Mouse (Mus musculus): ENCODE measurements around the gene Gpkow. TPM values are rescaled to one million over a fixed set of nuclear protein-coding genes. Genes with fewer than 3 reads are reported as not detected.

The Gpkow gene
- polyA plus RNA-seq, 1 experiment from 2014 or later: 50.2 TPM

DNA sequence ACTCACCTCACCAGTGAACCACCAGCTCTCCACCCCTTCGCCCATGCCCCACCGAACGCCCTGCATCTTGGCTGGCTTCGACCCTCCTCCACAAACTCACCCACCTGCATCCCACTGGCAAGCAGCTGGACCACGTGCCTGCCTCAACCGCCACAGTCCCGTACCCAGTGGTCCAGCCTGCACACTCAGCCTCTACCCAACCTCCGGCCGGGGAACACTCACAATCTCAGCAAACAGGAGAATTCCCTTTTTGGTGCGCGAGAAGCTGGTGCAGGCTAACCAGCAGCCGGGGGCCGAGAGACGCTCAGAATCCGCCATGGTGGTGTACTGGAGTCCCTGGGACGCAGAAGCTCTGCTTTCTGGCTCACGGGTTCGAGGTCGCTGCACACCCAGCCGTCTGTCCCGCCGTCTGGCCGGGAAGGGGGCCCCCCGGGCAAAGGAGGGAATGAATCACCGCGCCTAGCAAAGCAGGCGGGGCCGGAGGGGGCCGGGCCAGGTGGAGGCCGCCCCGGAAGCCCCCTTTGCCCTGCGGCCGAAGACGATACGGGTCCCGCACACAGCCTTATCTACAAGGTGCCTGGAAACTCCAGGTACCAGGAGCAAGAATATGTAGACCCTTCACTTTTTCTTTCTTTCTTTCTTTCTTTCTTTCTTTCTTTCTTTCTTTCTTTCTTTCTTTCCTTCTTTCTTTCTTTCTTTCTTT is 25.9 kb upstream of the Gpkow start, which contains the start of gene Plp2:
Gene Plp2 (minus strand): TSS at position 470 of the 703 bp plus-strand sequence.
- peak within 1 kb of the TSS; percentile 70 for H3K27ac ChIP-seq (replicated peaks)
- peak within 1 kb of the TSS; percentile 52 for H3K4me2 ChIP-seq (replicated peaks)
- H3K36me3 ChIP-seq: no peaks in the 10 kb centered on the region
- peak within 1 kb of the TSS; percentile 52 for H3K9ac ChIP-seq (replicated peaks)
- H3K4me3 ChIP-seq: peak within 1 kb of the TSS; percentile 49
- ATAC-seq (replicated peaks): peak; percentile 68
- no peaks in the 10 kb centered on the region for H3K4me1 ChIP-seq
- WGBS: 26% methylated on average over 33 of the region's 36 CpGs
- H3K9me3 ChIP-seq: no peaks in the 10 kb centered on the region
- no peaks in the 10 kb centered on the region for H3K27me3 ChIP-seq

DNA sequence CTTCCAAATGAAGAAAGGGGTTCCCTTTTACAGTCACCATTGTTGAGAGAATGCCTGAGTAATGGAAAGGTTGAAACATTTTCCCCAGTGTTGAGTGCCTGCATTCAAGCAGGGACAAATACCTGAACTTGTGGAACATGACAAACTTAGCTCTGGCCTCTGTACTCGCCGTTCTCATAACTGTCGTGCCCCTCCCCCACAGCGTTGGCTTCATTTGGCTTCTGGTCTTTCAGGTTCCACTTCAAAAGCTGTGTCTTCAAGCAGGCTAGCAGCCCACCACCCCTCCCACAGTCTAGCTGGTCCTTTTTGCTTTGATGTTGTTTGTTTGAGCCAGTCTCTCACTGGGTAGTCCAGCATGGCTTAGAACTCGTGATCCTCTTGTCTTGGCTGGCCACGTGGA is 24.2 kb upstream of the Gpkow start:
- Histone ChIP-seq H3K27ac (replicated peaks) (no peak overlapping the region), H3K36me3 (no peaks in the 10 kb centered on the region), H3K4me3 (no peak overlapping the region), H3K4me1 (no peaks in the 10 kb centered on the region), H3K9ac (replicated peaks) (no peak overlapping the region), H3K27me3 (no peaks in the 10 kb centered on the region), H3K9me3 (no peaks in the 10 kb centered on the region), H3K4me2 (replicated peaks) (no peak overlapping the region)
- ATAC-seq (replicated peaks): no peak
- 63% methylated on average over 6 of the region's 6 CpGs for WGBS

- H3K4me2 ChIP-seq (replicated peaks): 0 out of 2 replicates have a peak overlapping the region, but pooled peaks have one; percentile 41
- no peaks in the 10 kb centered on the region for H3K4me1 ChIP-seq
- H3K27ac ChIP-seq (replicated peaks): no peak overlapping the region
- WGBS: 53% methylated on average over 12 of the region's 12 CpGs
- no peak overlapping the region for H3K9ac ChIP-seq (replicated peaks)
- H3K36me3 ChIP-seq: no peaks in the 10 kb centered on the region
- H3K4me3 ChIP-seq: no peak overlapping the region
- no peak for ATAC-seq (replicated peaks)
- H3K9me3 ChIP-seq: no peaks in the 10 kb centered on the region
- no peaks in the 10 kb centered on the region for H3K27me3 ChIP-seq
These were observed 23.2 kb upstream of the Gpkow start for GRCm38 (mm10) chrX:7673578-7674281.

- 37% methylated on average over 28 of the region's 28 CpGs for WGBS
- Histone ChIP-seq H3K9me3 (no peaks in the 10 kb centered on the region), H3K4me3 (peak overlapping the region; percentile 27), H3K27me3 (no peaks in the 10 kb centered on the region), H3K36me3 (no peaks in the 10 kb centered on the region), H3K4me1 (no peaks in the 10 kb centered on the region), H3K9ac (replicated peaks) (peak overlapping the region; percentile 24; the same call in 1 of the 2 replicates), H3K27ac (replicated peaks) (no peak overlapping the region), H3K4me2 (replicated peaks) (peak overlapping the region; percentile 41)
- ATAC-seq (replicated peaks): no peak
These were observed 22.5 kb upstream of the Gpkow start for GRCm38 (mm10) chrX:7674284-7675000.

DNA sequence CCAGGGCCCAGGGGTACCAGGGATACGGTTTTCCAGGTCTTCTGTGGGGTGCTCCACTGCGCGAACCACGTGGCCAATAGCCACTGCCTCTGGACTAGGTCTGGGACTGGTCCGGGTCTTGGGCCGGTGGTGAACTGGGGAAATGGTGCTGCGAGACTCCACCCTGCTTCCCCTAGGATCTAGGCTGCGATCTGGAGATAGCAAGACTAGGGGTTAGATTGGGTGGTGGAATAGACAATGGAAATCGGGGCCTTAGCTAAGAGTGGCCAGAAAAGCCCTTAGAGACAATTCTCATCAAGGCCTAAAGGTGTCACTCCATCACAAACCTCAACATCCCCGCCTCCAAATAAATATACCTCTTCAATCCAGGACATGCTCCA is 21.9 kb upstream of the Gpkow start:
- Histone ChIP-seq H3K4me1 (no peaks in the 10 kb centered on the region), H3K9ac (replicated peaks) (no peak overlapping the region), H3K4me2 (replicated peaks) (peak overlapping the region; percentile 41), H3K27ac (replicated peaks) (no peak overlapping the region), H3K36me3 (no peaks in the 10 kb centered on the region), H3K4me3 (peak overlapping the region; percentile 27), H3K9me3 (no peaks in the 10 kb centered on the region), H3K27me3 (no peaks in the 10 kb centered on the region)
- ATAC-seq (replicated peaks): no peak
- WGBS: 44% methylated on average over 10 of the region's 10 CpGs

DNA sequence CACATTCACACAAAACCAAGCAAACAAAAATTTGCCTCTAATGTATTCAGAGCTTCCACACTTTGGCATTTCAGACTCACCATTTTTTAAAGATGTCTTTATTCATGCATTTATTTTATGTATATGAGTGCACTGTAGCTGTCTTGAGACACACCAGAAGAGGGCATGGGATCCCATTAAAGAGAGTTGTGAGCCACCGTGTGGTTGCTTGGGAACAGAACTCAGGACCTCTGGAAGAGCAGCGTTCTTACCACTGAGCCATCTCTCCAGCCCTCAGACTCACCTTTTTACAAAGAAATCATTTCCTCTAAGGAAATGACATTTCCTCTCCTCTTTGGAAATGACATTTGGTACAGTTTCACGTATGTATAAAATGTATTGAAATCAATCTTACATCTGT is 17.9 kb upstream of the Gpkow start:
- Histone ChIP-seq H3K4me2 (replicated peaks) (no peak overlapping the region), H3K9me3 (no peaks in the 10 kb centered on the region), H3K9ac (replicated peaks) (no peak overlapping the region), H3K36me3 (no peaks in the 10 kb centered on the region), H3K27ac (replicated peaks) (no peak overlapping the region), H3K4me3 (no peak overlapping the region), H3K27me3 (no peaks in the 10 kb centered on the region), H3K4me1 (no peaks in the 10 kb centered on the region)
- WGBS: 44% methylated on average over 3 of the region's 3 CpGs
- ATAC-seq (replicated peaks): no peak

- Histone ChIP-seq H3K9me3 (no peaks in the 10 kb centered on the region), H3K4me1 (no peaks in the 10 kb centered on the region), H3K27ac (replicated peaks) (no peak overlapping the region), H3K36me3 (no peaks in the 10 kb centered on the region), H3K27me3 (no peaks in the 10 kb centered on the region), H3K4me3 (peak overlapping the region; percentile 27), H3K4me2 (replicated peaks) (peak overlapping the region; percentile 47), H3K9ac (replicated peaks) (no peak overlapping the region)
- peak; percentile 95 for ATAC-seq (replicated peaks)
- WGBS: 25% methylated on average over 27 of the region's 27 CpGs
These were observed 17.4 kb upstream of the Gpkow start for GRCm38 (mm10) chrX:7679405-7680056.

DNA sequence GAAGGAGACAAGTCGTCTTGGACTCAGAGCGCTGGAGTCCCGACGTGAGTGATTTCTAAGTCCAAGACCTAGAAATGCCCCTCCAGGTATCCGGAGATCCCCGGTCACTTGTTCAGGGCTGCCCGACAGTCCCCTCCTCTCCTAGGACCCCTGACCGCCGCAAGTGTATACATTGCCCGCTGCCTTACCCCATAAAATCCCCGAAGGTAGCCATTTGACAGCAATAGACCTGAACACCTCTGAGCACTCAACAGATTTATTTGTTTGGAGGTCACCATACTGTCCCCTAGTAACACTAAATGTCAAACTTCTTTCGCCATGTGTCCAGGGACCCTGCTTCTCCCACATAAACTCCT is 16.9 kb upstream of the Gpkow start:
- WGBS: 20% methylated on average over 12 of the region's 12 CpGs
- no peaks in the 10 kb centered on the region for H3K9me3 ChIP-seq
- peak; percentile 43 for ATAC-seq (replicated peaks)
- H3K27ac ChIP-seq (replicated peaks): no peak overlapping the region
- H3K4me1 ChIP-seq: no peaks in the 10 kb centered on the region
- H3K4me2 ChIP-seq (replicated peaks): peak overlapping the region; percentile 47
- H3K9ac ChIP-seq (replicated peaks): no peak overlapping the region
- H3K36me3 ChIP-seq: no peaks in the 10 kb centered on the region
- peak overlapping the region; percentile 27 for H3K4me3 ChIP-seq
- H3K27me3 ChIP-seq: no peaks in the 10 kb centered on the region

DNA sequence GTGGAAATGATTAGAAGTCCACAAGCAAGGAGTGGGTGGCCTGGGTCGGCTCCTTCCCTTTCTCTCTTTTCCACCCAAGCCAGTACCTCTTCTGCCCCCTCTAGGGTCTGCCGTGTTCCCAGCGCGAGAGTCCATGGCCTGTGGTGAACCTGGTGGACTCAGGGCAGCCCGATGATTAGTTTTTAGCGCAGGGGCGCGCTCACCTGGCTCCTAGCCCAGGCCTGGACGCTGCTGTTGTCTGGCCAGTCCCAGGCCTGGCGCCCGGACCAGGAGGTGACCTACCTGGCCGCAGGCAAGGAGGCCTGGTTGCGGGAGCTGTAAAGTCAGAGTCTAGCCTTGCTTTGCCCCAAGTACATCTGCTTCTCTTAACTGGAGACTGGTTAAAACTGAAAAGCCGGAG is 16.1 kb upstream of the Gpkow start, which contains the start of gene Magix:
Gene Magix (minus strand): TSS at position 388 of the 400 bp plus-strand sequence.
- no peaks in the 10 kb centered on the region for H3K4me1 ChIP-seq
- H3K27ac ChIP-seq (replicated peaks): no peak within 1 kb of the TSS
- peak within 1 kb of the TSS; percentile 27 for H3K4me3 ChIP-seq
- no peak within 1 kb of the TSS for H3K9ac ChIP-seq (replicated peaks)
- no peak for ATAC-seq (replicated peaks)
- H3K4me2 ChIP-seq (replicated peaks): peak within 1 kb of the TSS; percentile 47
- no peaks in the 10 kb centered on the region for H3K36me3 ChIP-seq
- no peaks in the 10 kb centered on the region for H3K9me3 ChIP-seq
- H3K27me3 ChIP-seq: no peaks in the 10 kb centered on the region
- WGBS: 64% methylated on average over 14 of the region's 14 CpGs

DNA sequence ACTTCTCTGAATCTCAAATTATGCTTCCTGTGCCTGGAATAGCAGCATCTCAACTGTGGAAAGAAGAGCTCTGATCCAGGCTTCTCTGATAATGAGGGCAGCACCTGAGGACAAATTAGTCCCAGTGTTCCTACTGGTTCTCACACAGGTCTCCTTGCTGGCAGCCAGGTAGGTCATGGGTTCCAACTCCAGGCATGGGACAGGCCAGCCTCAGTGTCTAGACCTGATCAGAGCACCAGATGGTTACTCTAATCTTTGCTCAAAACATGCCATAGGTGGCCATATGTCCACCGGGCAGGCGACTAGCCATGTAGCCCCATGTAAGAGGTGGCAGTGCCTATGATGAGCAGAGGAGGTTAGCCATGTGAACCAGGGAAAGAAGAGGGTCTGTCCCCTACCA is 8.6 kb upstream of the Gpkow start:
- no peak for ATAC-seq (replicated peaks)
- Histone ChIP-seq H3K4me1 (no peaks in the 10 kb centered on the region), H3K4me3 (no peak overlapping the region), H3K9me3 (no peaks in the 10 kb centered on the region), H3K9ac (replicated peaks) (no peak overlapping the region), H3K36me3 (no peaks in the 10 kb centered on the region), H3K4me2 (replicated peaks) (no peak overlapping the region), H3K27ac (replicated peaks) (no peak overlapping the region), H3K27me3 (no peaks in the 10 kb centered on the region)
- 88% methylated on average over 2 of the region's 2 CpGs for WGBS

GRCm38 (mm10) chrX:7690486-7690885 is 6.4 kb upstream of the Gpkow start:
- H3K4me2 ChIP-seq (replicated peaks): no peak overlapping the region
- no peak overlapping the region for H3K27ac ChIP-seq (replicated peaks)
- no peak overlapping the region for H3K9ac ChIP-seq (replicated peaks)
- no peaks in the 10 kb centered on the region for H3K36me3 ChIP-seq
- H3K4me3 ChIP-seq: no peak overlapping the region
- WGBS: 68% methylated on average over 3 of the region's 3 CpGs
- H3K9me3 ChIP-seq: no peaks in the 10 kb centered on the region
- H3K4me1 ChIP-seq: no peaks in the 10 kb centered on the region
- no peaks in the 10 kb centered on the region for H3K27me3 ChIP-seq
- no peak for ATAC-seq (replicated peaks)

- Histone ChIP-seq H3K36me3 (no peaks in the 10 kb centered on the region), H3K27me3 (no peaks in the 10 kb centered on the region), H3K9me3 (no peaks in the 10 kb centered on the region), H3K27ac (replicated peaks) (no peak overlapping the region), H3K4me3 (no peak overlapping the region), H3K4me1 (peaks cover 4% of the 10 kb centered on the region; the same call in 1 of the 2 replicates), H3K9ac (replicated peaks) (no peak overlapping the region), H3K4me2 (replicated peaks) (no peak overlapping the region)
- 40% methylated on average over 4 of the region's 4 CpGs for WGBS
- no peak for ATAC-seq (replicated peaks)
These were observed 4.1 kb upstream of the Gpkow start for GRCm38 (mm10) chrX:7692862-7693261.

Data from forebrain, embryonic 15.5 days (tissue).